Mouse (Mus musculus) mesoderm, embryonic 11.5 days (tissue): ENCODE results near the gene Scd4.

ENCODE experiments used
- DNase-seq: peaks from one replicate; pipeline ENCODE4 v3.0.0-alpha.2; 2012; ENCODE audit warnings: low read depth, low spot score

Gene Scd4

DNA sequence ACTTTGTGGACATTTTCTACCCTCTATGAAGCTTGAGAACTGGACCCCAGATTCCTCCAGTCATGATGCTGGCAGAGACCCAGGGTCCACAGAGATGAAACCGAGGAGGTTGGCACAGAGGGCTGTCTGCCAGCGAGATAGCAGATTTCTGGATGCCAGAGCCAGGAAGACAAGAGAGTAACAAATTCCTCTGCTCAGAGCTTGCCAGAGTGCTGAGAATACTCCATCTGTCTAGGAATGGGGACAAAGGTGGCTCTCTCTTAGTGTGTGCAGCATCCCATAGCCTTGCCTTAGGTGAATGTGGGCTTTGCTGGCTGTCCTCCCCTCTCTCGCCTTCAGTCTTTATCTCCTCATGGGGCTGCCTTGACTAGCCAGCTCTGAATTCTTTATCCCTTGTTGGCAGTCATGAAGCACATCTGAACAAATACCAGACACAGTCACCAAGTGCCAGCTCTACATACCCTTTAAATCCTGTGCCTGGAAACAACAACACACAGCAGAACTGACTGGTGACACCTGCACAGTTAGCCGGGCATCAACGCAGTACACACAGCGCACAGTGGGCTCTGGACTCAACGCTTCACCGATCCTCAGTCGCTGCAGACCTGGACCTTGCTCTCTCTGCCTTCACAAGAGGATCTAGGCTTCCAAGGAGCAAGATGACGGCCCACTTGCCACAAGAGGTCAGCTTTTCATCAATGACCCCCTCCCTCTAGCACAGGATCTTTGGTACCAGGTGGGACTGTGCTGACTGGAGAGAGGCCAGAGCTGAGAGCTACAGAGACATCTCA, at the start of gene Scd4:
Gene Scd4, plus strand, starts transcription at position 260 of the 791 bp plus-strand sequence.
- no peak for DNase-seq

GRCm38 (mm10) chr19:44283157-44284024, 49.5 kb upstream of the Scd4 start:
- no peak for DNase-seq

GRCm38 (mm10) chr19:44284025-44284695, 48.7 kb upstream of the Scd4 start:
- peak; percentile 98 for DNase-seq

- no peak for DNase-seq
Measured at GRCm38 (mm10) chr19:44284723-44285122, 48.2 kb upstream of the Scd4 start.

DNA sequence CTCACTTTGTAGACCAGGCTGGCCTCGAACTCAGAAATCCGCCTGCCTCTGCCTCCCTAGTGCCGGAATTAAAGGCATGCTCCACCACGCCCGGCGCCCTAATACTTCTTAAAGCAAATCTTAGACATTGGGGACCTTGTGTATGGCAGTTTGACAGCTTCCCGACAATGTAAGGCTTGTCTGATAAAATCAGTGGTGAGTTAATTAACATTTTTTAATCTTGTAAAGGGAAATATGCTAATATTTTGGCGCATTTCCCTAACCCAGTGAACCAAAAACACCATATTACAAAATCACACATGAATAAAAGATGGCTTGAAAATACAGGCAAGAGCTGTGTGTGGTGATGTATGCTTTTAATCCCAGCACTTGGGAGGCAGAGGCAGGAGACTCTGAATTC, 47.3 kb upstream of the Scd4 start:
- no peak for DNase-seq

DNA sequence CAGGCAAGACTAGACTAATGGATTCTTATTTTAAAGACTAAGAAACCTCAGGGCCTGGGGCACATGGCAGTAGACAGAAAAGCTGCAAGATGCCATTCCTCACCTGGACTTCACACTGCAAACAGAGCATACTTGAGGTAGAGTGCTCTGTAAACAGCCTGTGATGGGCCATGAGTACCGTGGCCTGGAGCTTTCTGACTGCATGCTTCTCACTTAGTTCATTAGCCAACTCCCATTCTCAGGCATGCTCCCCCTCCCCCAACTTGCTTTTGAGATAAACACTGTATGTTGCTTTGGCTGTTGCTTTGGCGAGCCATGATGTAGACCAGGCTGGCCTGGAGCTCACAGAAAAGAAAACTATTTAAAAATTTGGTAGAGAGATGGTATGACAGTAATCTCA, 46.8 kb upstream of the Scd4 start:
- no peak for DNase-seq

DNA sequence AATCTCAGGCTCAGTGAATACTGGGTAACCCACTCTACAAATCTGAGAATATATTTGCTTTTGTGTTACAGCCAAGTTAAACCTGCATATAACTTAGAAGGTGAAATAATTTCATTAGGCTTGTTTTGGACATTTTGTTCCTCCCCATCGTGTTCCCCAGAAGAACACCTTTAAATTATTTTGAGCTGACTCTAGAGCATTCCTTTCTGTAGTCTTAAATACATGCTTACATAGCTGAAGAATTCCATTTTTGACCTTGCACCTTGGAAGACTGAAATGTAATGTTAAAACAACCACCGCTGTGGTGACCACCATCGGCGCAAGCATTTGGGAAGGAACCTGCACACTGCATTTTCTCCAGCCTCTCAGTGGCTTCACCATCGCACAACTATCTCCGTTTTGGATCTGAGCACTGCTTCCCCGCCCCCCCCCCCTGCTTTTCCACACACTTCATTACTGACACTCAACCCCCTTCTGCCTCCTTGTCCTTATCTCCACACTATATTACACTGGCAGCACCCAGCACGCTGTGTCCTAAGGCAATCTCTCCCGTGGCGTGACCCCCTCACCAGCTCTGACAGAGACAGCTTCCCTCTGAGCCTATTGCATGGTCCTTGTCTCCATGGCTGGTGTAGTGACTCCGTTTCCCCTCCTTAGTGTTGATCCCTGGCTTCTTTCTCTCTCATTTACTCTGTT, 45.3 kb upstream of the Scd4 start:
- no peak for DNase-seq

- no peak for DNase-seq
Measured at GRCm38 (mm10) chr19:44292083-44292482, 40.8 kb upstream of the Scd4 start.

- no peak for DNase-seq
Measured at GRCm38 (mm10) chr19:44292483-44292882, 40.4 kb upstream of the Scd4 start.

DNA sequence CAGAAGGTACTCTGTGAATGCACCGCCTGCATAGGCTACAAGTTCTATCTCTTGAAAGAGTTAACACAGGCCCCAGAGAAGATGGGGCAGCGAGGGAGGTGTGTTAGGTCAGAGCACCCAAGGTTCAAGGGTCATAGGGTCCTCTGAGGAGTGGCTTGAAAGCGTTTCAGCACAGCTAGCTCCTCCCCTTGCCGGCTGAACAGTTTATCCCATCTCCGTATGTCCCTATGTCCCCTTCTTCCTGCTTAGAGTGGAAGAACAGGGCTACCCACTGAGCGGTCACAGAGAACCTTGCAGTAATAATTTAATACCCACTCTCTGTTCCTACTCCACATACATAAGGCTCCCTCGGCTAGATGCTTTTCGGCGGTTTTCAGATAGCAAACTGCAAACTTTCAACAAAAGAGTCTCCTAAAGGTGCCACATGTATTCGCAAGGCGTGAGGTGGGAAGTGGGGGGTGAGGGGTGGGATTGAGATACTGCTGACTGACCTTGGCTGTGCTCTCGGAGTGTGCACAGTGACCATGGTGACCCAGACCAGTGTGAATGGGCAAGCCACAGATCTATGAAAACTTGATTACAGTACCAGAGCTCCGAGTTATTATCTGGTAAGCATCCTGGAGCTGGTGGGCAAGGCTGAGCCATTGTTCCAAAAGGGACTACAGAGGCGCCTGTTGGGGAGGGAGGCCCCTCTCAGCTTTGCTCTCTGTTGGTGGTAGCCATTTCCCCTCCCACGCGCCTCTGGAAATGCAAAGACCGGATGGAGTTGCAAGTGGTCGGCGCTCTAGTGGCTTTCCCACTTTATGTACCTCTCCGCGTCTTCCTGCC, 39.7 kb upstream of the Scd4 start, which contains the start of gene Scd2:
Gene Scd2, plus strand, starts transcription at position 734 of the 828 bp plus-strand sequence.
- no peak for DNase-seq

- peak; percentile 97 for DNase-seq
Measured at GRCm38 (mm10) chr19:44293769-44294551, 38.9 kb upstream of the Scd4 start.

- peak; percentile 94 for DNase-seq
Measured at GRCm38 (mm10) chr19:44294588-44295041, 38.3 kb upstream of the Scd4 start.

GRCm38 (mm10) chr19:44295251-44295650, 37.6 kb upstream of the Scd4 start:
- DNase-seq, result no peak

DNA sequence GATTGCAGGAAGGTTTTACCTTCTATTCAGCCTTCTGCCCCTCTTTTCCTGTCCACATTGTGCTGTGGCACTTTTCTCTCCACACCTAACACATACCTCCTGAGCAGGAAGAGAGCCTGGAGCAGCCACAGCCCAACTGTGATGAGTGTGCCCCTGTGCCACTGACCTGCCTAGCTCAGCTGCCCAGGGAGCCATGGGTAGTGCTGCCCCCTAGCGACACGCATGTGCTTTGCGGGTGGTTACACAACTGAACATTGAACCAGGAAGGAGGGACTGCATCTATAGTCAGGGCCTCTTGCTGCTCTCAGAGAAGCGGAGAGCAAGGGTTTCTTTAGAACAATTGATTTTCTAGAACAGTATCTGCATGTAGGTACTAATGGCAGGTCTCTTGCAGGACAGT, 37.2 kb upstream of the Scd4 start:
- peak; percentile 90 for DNase-seq

- DNase-seq, result no peak
Measured at GRCm38 (mm10) chr19:44296186-44296585, 36.7 kb upstream of the Scd4 start.

DNA sequence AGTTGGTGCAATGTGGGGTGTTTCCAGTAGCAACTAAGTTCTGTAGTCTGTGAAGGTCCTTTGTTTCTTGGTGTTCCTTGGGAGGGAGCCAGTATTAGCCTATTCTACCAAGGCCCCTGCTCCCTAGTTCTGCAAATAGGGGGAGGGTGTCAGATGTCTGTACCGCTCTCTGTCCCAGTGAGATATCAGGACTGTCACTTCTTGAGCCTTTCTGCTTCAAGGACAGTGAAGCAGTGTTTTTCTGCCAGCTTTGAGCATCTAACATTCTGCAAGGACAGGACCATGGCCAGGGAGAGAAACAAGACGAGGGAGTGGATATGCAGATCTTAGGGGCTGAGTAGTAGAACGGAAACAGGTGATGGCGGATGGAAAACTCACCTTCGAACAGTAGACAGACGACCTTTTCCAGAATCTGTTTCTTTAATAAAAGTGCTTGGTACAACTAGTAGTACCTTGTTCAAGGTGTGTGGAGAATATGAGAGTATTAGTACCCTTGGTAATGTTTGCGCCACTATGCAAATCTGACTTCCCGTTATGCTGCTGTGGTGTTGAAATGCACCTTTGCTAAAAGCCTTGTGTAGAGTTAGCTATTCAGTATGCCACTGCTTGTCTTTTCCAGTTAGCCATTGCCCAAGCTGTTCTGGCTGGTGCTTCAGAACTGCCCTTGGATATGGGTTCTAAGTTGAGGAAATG, 35.7 kb upstream of the Scd4 start:
- DNase-seq, result no peak

DNA sequence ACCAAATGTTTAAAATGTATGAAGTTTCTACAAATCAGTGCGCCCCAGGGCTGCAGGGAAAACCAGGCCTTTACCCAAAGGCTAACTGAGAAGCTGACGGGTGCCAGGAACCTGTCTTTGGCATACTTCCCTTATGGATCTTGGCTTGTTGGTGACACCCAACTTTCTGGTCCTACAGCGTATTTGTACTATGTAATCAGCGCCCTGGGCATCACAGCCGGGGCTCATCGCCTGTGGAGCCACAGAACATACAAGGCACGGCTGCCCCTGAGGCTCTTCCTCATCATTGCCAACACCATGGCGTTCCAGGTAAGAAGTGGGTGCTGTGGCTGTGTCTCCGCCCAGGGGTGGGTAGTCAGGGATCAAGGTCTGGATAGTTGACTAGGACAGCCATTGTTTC, 35.0 kb upstream of the Scd4 start:
- DNase-seq, result no peak

- DNase-seq, result no peak
Measured at GRCm38 (mm10) chr19:44299078-44299477, 33.8 kb upstream of the Scd4 start.

- DNase-seq, result no peak
Measured at GRCm38 (mm10) chr19:44299902-44300301, 33.0 kb upstream of the Scd4 start.
